Mouse (Mus musculus) forebrain, embryonic 16.5 days (tissue): ENCODE measurements at regions not wholly inside any gene's neighbourhood (a gene's known extent, or its start where the extent isn't known, plus 50 kb on each side); places are given as distances from the start of the nearest gene placed in this dataset.

Experiments
- ATAC-seq: fragments of 200-750 bp; cut with Nextera tagmentation; 2 replicates; pipeline ENCODE4 v1.8.0; 2017; ENCODE audit warnings: mild to moderate bottlenecking, moderate library complexity
- H3K27ac ChIP-seq: fragments of 300-500 bp; sonication (generic); 2 replicates; pipeline ENCODE4 v1.5.1; 2014; ENCODE audit warnings: low read length, control low read depth
- H3K27me3 ChIP-seq: fragments of 300-500 bp; sonication (generic); replicated peaks from 2 replicates; pipeline ENCODE4 v1.6.1; 2014; ENCODE audit warnings: low read length; ENCODE audit not compliant: control insufficient read depth, insufficient read depth
- H3K36me3 ChIP-seq: fragments of 300-500 bp; sonication (generic); 2 replicates; pipeline ENCODE4 v1.6.1; 2014; ENCODE audit not compliant: control insufficient read depth, insufficient read depth
- H3K4me1 ChIP-seq: fragments of 300-500 bp; sonication (generic); replicated peaks from 2 replicates; pipeline ENCODE4 v1.6.1; 2014; ENCODE audit warnings: low read length; ENCODE audit not compliant: control insufficient read depth, insufficient read depth
- H3K4me2 ChIP-seq: fragments of 300-500 bp; sonication (generic); 2 replicates; pipeline ENCODE4 v1.6.1; 2014; ENCODE audit warnings: mild to moderate bottlenecking, low read length, control low read depth
- H3K4me3 ChIP-seq: fragments of 300-500 bp; sonication (generic); replicated peaks from 2 replicates; pipeline ENCODE4 v1.5.1; 2014; ENCODE audit warnings: mild to moderate bottlenecking, low read length, control low read depth
- H3K9ac ChIP-seq: fragments of 300-500 bp; sonication (generic); replicated peaks from 2 replicates; pipeline ENCODE4 v1.6.1; 2014; ENCODE audit warnings: low read depth, low read length, control low read depth
- H3K9me3 ChIP-seq: fragments of 300-500 bp; sonication (generic); 2 replicates; pipeline ENCODE4 v1.6.1; 2016; ENCODE audit warnings: low read length; ENCODE audit not compliant: control insufficient read depth
- WGBS: fragments of 180-500 bp; shearing (Covaris S2); extraction: QIAGEN DNeasy Blood & Tissue Kit; methylation state at CpG from one replicate; pipeline ENCODE4 v1.1.7; 2014; 5-methylcytosine and 5-hydroxymethylcytosine counted together

DNA sequence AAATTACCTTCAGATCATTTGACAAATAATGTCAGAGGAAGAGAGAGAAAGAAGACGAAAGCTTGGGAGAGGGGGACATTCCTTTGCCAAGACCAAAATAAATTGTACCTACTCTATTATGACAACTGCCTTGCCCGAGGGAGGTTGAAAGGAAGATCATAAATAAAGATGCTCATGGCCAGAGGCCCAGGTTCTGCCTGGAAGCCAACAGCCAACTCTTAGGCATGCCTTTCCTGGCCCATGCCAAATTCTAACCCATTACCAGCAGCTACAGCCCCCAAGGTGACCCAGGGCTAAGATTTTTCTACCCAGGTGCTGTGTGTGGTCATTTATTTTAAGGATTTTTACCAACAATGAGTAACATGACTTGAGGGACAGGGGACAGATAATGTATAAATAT, 54.9 kb downstream of the Cbln1 start:
- no peak for ATAC-seq
- no peak overlapping the region for H3K4me3 ChIP-seq
- no peaks in the 10 kb centered on the region for H3K9me3 ChIP-seq
- no peak overlapping the region for H3K9ac ChIP-seq
- no peak overlapping the region for H3K4me2 ChIP-seq
- 71% methylated on average over 2 of the region's 2 CpGs for WGBS
- H3K4me1 ChIP-seq, result no peaks in the 10 kb centered on the region
- H3K36me3 ChIP-seq, result no peaks in the 10 kb centered on the region
- no peaks in the 10 kb centered on the region for H3K27me3 ChIP-seq
- H3K27ac ChIP-seq, result no peak overlapping the region

DNA sequence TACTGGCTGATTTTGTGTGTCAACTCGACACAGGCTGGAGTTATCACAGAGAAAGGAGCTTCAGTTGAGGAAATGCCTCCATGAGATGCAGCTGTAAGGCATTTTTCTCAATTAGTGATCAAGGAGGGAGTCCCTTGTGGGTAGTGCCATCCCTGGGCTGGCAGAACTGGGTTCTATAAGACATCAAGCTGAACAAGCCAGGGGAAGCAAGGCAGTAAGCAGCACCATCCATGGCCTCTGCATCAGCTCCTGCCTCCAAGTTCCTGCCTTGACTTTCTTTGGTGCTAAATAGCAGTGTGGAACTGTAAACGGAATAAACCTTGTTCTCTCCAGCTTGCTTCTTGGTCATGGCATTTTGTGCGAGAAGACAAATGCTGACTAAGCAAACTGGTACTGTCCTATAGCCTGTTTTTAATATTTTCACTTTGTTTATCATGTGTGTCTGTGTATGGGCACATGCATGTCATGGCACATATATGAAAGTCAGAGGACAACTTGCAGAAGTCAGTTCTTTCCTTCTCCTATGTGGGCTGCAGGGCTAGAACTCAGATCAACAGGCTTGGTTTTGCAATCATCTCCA, 57.3 kb downstream of the Cbln1 start:
- Histone ChIP-seq H3K36me3 (no peaks in the 10 kb centered on the region), H3K4me2 (no peak overlapping the region), H3K27me3 (no peaks in the 10 kb centered on the region), H3K27ac (no peak overlapping the region), H3K4me1 (no peaks in the 10 kb centered on the region), H3K4me3 (no peak overlapping the region), H3K9me3 (no peaks in the 10 kb centered on the region), H3K9ac (no peak overlapping the region)
- 86% methylated on average over 3 of the region's 3 CpGs for WGBS
- ATAC-seq, result no peak

DNA sequence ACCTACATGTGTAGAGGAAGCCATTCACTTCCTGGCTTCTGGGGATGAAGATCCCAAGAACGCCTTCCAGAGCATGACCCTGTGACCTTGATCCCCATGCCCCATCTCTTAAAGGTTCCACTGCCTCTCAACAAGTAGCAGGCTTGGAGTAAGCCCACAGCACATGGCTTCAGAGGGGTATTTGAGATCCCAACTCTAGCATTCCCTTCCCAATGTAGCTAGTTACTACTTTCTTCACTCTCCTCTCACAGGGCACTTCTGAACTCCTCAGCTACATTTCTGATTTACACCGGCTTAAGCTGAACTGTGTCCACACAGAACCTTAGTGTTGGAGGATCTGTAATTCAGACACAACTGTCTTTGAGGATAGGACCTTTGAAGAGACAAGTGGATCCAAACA, 83.4 kb downstream of the Cbln1 start:
- Histone ChIP-seq H3K4me3 (no peak overlapping the region), H3K4me1 (no peaks in the 10 kb centered on the region), H3K9ac (no peak overlapping the region), H3K4me2 (no peak overlapping the region), H3K9me3 (no peaks in the 10 kb centered on the region), H3K27me3 (no peaks in the 10 kb centered on the region), H3K27ac (no peak overlapping the region), H3K36me3 (no peaks in the 10 kb centered on the region)
- ATAC-seq, result no peak
- 81% methylated on average over 2 of the region's 2 CpGs for WGBS

DNA sequence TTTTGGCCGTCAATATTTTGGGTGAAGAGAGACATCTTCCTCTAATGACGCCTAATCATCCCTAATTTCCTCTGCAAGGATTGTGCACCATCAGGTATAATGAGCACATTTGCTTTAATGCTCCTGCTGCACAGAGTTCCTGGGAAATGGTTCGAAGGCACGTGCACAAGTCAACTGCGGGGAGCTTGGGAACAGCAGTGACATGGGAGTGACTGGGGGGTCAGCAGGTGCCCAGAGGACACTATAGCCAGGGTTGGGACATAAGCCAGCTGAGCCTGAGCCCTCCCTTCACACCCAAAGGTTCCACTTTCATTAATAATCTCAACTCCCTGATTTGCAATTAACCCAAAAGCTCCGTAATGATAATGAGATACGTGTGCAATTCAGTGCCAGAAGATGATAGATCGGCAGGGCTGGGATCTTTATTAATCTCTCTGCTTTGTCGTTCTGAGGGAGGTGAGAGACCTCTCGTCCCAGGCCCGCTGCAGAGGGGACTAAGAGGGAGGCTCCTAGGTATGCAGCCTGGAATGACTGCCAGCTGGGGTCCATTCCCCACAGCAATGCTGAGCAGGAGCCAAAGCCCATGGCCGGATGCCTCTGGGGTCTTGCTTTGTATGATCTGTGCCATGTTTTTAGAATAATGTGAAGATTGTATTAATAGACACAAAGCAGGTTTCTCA, 88.7 kb downstream of the Cbln1 start:
- no peak overlapping the region for H3K27ac ChIP-seq
- H3K9me3 ChIP-seq, result no peaks in the 10 kb centered on the region
- no peak overlapping the region for H3K9ac ChIP-seq
- H3K36me3 ChIP-seq, result no peaks in the 10 kb centered on the region
- WGBS, result 42% methylated on average over 12 of the region's 12 CpGs
- peaks cover 3% of the 10 kb centered on the region; the same call in 1 of the 2 replicates for H3K4me1 ChIP-seq
- H3K27me3 ChIP-seq, result no peaks in the 10 kb centered on the region
- no peak overlapping the region for H3K4me3 ChIP-seq
- no peak for ATAC-seq
- no peak overlapping the region for H3K4me2 ChIP-seq

DNA sequence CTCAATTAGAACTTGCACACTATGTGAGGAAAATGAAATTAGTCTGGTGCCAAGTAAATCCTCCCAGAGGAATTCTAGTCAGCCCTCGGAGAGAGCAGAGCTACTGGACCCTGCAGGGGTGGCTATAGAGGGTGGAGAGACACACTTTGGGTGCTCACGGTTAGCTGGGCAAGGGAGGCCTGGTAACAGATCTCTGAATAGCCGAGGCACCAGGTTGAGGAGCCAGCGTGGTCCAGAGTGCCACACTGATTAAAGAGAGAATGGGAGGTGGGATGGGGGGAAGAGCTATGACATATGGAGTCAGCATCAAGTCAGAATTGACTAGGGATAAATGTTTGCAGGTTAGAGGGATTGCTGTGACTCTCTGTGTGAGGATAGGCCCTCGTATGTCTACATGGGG, 90.1 kb downstream of the Cbln1 start:
- H3K27me3 ChIP-seq, result no peaks in the 10 kb centered on the region
- H3K4me1 ChIP-seq, result peaks cover 3% of the 10 kb centered on the region; the same call in 1 of the 2 replicates
- no peak overlapping the region for H3K4me2 ChIP-seq
- 80% methylated on average over 5 of the region's 5 CpGs for WGBS
- H3K36me3 ChIP-seq, result no peaks in the 10 kb centered on the region
- H3K4me3 ChIP-seq, result no peak overlapping the region
- H3K9ac ChIP-seq, result no peak overlapping the region
- H3K9me3 ChIP-seq, result no peaks in the 10 kb centered on the region
- no peak overlapping the region for H3K27ac ChIP-seq
- ATAC-seq, result no peak

DNA sequence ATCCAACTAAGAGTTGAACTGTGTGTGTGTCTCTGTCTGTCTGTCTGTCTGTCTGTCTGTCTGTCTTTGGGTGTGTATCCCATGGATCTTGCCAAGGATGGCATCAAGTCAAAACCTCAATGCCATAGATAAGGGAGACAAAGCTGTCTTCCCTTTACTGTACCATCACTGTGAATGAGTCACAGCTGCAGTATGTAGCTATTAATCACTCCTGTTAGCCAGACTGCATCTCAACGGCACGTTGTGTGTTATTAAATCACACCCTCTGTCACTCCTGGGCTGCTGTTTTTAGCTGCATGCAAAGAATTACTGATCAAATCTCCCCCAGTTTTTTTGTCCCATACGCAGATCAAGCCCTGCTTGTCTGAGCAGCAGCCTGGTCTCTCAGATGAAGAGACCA, 91.6 kb downstream of the Cbln1 start:
- H3K9me3 ChIP-seq, result no peaks in the 10 kb centered on the region
- no peaks in the 10 kb centered on the region for H3K36me3 ChIP-seq
- WGBS, result 78% methylated on average over 3 of the region's 3 CpGs
- H3K27ac ChIP-seq, result no peak overlapping the region
- H3K4me3 ChIP-seq, result no peak overlapping the region
- ATAC-seq, result no peak
- H3K9ac ChIP-seq, result no peak overlapping the region
- H3K4me2 ChIP-seq, result no peak overlapping the region
- H3K27me3 ChIP-seq, result no peaks in the 10 kb centered on the region
- peaks cover 3% of the 10 kb centered on the region; the same call in 1 of the 2 replicates for H3K4me1 ChIP-seq

DNA sequence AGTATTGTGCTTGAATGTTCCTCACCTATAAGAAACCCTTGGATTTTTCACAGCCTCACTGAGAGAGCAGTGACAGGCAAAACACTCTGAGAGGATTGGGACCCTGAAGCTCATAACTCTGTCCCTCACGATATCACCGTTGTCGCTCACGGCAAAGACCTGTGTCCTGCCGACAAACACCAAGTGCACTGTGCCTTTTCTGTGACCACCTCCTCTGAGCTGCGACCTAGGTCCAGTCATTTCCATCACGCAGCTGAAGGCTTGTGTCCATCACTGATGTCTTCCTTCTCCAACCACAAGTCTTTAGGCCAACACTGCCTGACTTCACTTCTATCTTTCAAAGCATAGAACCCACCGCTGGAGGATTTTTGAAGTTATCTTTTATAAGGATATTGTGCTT, 93.1 kb downstream of the Cbln1 start:
- Histone ChIP-seq H3K9me3 (no peaks in the 10 kb centered on the region), H3K9ac (no peak overlapping the region), H3K27me3 (no peaks in the 10 kb centered on the region), H3K27ac (no peak overlapping the region), H3K4me1 (peaks cover 3% of the 10 kb centered on the region; the same call in 1 of the 2 replicates), H3K4me3 (no peak overlapping the region), H3K4me2 (no peak overlapping the region), H3K36me3 (no peaks in the 10 kb centered on the region)
- no peak for ATAC-seq
- 96% methylated on average over 8 of the region's 8 CpGs for WGBS

DNA sequence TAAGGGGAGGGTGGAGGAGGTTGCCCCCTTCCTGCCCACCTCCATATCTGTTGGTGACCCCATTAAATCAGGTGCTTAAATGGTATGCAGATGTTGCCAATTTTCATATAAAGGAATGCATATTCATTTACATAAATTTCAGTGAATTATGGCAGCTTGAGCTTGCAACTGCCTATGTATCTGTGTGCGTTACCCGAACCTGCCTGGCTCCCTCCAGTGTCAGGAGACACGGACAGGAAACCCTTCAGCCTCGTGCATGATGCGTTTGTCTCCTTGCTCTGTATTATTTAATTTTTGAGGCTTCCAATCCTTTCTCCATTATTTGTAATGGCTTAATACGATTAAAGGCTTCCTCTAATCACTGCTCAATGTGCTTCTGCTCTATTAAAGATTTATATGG, 98.4 kb downstream of the Cbln1 start:
- WGBS, result 70% methylated on average over 6 of the region's 6 CpGs
- ATAC-seq, result no peak

DNA sequence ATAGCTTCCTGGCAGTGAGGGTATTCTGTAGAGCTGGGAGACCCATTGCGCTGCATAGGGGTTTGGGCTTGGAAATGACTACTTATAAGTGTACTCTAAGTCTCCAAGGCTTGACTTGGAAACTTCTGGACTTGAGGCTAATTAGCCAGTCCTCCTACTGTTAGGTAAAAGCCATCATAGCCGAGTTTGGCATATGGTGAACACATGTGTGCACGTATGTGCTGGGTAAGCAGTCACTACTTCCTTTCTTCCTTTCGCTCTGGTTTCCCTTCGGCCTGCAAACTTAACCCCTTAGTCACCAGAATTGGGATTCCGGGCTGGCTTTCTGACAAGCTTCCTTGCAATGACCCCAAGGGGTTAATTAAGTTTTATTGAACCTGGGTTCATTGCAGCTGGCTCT, 98.9 kb downstream of the Cbln1 start:
- Histone ChIP-seq H3K27me3 (no peaks in the 10 kb centered on the region), H3K36me3 (no peaks in the 10 kb centered on the region), H3K9me3 (no peaks in the 10 kb centered on the region), H3K27ac (no peak overlapping the region), H3K9ac (no peak overlapping the region), H3K4me1 (no peaks in the 10 kb centered on the region), H3K4me2 (no peak overlapping the region), H3K4me3 (no peak overlapping the region)
- 35% methylated on average over 6 of the region's 6 CpGs for WGBS
- ATAC-seq, result no peak

More for the DNA sequence above, 98.4 kb downstream of the Cbln1 start:
- no peak overlapping the region for H3K9ac ChIP-seq
- H3K9me3 ChIP-seq, result no peaks in the 10 kb centered on the region
- H3K27ac ChIP-seq, result no peak overlapping the region
- H3K27me3 ChIP-seq, result no peaks in the 10 kb centered on the region
- no peaks in the 10 kb centered on the region for H3K36me3 ChIP-seq
- no peaks in the 10 kb centered on the region for H3K4me1 ChIP-seq
- no peak overlapping the region for H3K4me3 ChIP-seq
- no peak overlapping the region for H3K4me2 ChIP-seq

DNA sequence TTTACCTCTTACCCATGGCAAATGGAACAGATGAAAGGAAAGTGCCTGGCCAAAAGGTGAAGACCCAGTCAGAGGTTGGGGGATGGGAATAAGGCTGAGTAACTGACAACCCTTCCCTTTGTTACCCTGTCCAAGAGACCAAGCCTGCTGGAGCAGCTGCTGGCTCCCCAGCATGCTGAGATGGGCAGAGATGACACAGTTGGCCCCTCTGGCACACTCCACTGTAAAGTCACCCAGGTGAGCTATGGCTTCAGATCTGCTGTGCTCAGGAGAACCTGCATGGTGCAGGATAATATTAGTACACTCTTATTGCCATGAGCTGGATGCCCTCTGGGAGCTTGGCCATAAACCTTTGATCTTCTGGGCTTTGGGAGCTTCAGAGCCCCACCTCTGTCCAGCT, 100.3 kb downstream of the Cbln1 start:
- H3K27me3 ChIP-seq, result no peaks in the 10 kb centered on the region
- no peaks in the 10 kb centered on the region for H3K36me3 ChIP-seq
- ATAC-seq, result no peak

More for the DNA sequence above, 100.3 kb downstream of the Cbln1 start:
- Histone ChIP-seq H3K4me3 (no peak overlapping the region), H3K9ac (no peak overlapping the region), H3K4me2 (no peak overlapping the region), H3K9me3 (no peaks in the 10 kb centered on the region), H3K27ac (no peak overlapping the region), H3K4me1 (no peaks in the 10 kb centered on the region)
